Mouse (Mus musculus) CH12.LX (cell line): Measurements from ENCODE around the gene Plppr5. TPM values are rescaled to one million over a fixed set of nuclear protein-coding genes. Genes with fewer than 3 reads are reported as not detected.

Experiments used
- DNase-seq: peaks from one replicate; pipeline ENCODE4 v3.0.0-alpha.2; 2013; ENCODE audit errors: extremely low read depth
- H3K27ac ChIP-seq: 2 replicates; pipeline ENCODE4 v1.5.1; 2012; ENCODE audit warnings: low read depth, mild to moderate bottlenecking, control low read depth, moderate library complexity; ENCODE audit not compliant: insufficient read depth
- H3K27me3 ChIP-seq: replicated peaks from 2 replicates; pipeline ENCODE3; 2012; ENCODE audit warnings: inconsistent platforms
- H3K36me3 ChIP-seq, 2 experiments: replicated peaks in 1 of 2; 2 replicates each; pipeline versions ENCODE3 to v1.6.1; 2012; ENCODE audit warnings: inconsistent platforms in 1 of 2, low read length in 1 of 2, mild to moderate bottlenecking in 1 of 2, mixed read lengths in 1 of 2, moderate library complexity in 1 of 2; ENCODE audit not compliant: control insufficient read depth in 1 of 2, insufficient read depth in 1 of 2
- H3K4me1 ChIP-seq, 2 experiments: 2 replicates each; pipeline ENCODE4 v1.6.1; 2012; ENCODE audit warnings: inconsistent platforms in 1 of 2, moderate library complexity in 1 of 2; ENCODE audit not compliant: insufficient read depth in 2 of 2, control insufficient read depth in 1 of 2
- H3K4me2 ChIP-seq: 2 replicates; pipeline ENCODE4 v1.6.1; 2012; ENCODE audit warnings: low read depth, mild to moderate bottlenecking, control low read depth; ENCODE audit not compliant: poor library complexity, insufficient read depth, severe bottlenecking
- H3K4me3 ChIP-seq, 3 experiments: fragments of 150-350 bp in 1 of 3; sonication (generic) in 1 of 3; replicated peaks in 1 of 3; 2 replicates each; pipeline versions ENCODE3 to v1.5.1; 2011 to 2012; ENCODE audit warnings: low read depth in 2 of 3, low read length in 2 of 3, mild to moderate bottlenecking in 2 of 3, moderate library complexity in 2 of 3, control low read depth in 1 of 3, improper control_type of control experiment in 1 of 3, inconsistent platforms in 1 of 3, mixed read lengths in 1 of 3; ENCODE audit not compliant: poor library complexity in 1 of 3
- H3K79me2 ChIP-seq: replicated peaks from 2 replicates; pipeline ENCODE4 v1.6.1; 2012; ENCODE audit warnings: mild to moderate bottlenecking, moderate library complexity; ENCODE audit not compliant: control insufficient read depth, poor library complexity, insufficient read depth, severe bottlenecking; ENCODE audit errors: extremely low read depth
- H3K9ac ChIP-seq: 2 replicates; pipeline ENCODE4 v1.6.1; 2012; ENCODE audit warnings: low read depth, mild to moderate bottlenecking, control low read depth, moderate library complexity; ENCODE audit not compliant: insufficient read depth
- H3K9me3 ChIP-seq: replicated peaks from 2 replicates; pipeline ENCODE3; 2012; ENCODE audit warnings: low read length, inconsistent platforms, mixed read lengths
- CHD1 ChIP-seq: IDR thresholded peaks from 2 replicates; pipeline ENCODE4 v1.6.1; 2012; ENCODE audit warnings: low read depth, low read length, improper control_type of control experiment, inconsistent platforms
- CHD2 ChIP-seq: IDR thresholded peaks from 2 replicates; pipeline ENCODE4 v1.6.1; 2011; ENCODE audit warnings: low read length, improper control_type of control experiment
- CTCF ChIP-seq, 2 experiments: IDR thresholded peaks in 1 of 2; conservative IDR thresholded peaks in 1 of 2; 2 replicates each; pipeline ENCODE4 v1.5.1; 2011 to 2012; ENCODE audit warnings: low read depth in 2 of 2, low read length in 2 of 2, improper control_type of control experiment in 1 of 2, inconsistent platforms in 1 of 2, mild to moderate bottlenecking in 1 of 2, moderate library complexity in 1 of 2
- ETS1 ChIP-seq: conservative IDR thresholded peaks from 2 replicates; pipeline ENCODE4 v1.6.1; 2012; ENCODE audit warnings: low read depth, mild to moderate bottlenecking, inconsistent platforms, low read length, improper control_type of control experiment, moderate library complexity
- HCFC1 ChIP-seq: IDR thresholded peaks from 2 replicates; pipeline ENCODE4 v1.6.1; 2012; ENCODE audit warnings: low read depth, mild to moderate bottlenecking, inconsistent platforms, low read length, improper control_type of control experiment
- IRF4 ChIP-seq: IDR thresholded peaks from 2 replicates; pipeline ENCODE4 v1.6.1; 2014; ENCODE audit warnings: low read depth, mild to moderate bottlenecking, inconsistent platforms, low read length, improper control_type of control experiment
- MAFK ChIP-seq: IDR thresholded peaks from 2 replicates; pipeline ENCODE4 v1.6.1; 2011; ENCODE audit warnings: low read length, improper control_type of control experiment; ENCODE audit not compliant: insufficient replicate concordance
- MAX ChIP-seq: IDR thresholded peaks from 2 replicates; pipeline ENCODE4 v1.6.1; 2011; ENCODE audit warnings: low read length, improper control_type of control experiment
- MEF2A ChIP-seq: IDR thresholded peaks from 2 replicates; pipeline ENCODE4 v1.6.1; 2014; ENCODE audit warnings: low read depth, mild to moderate bottlenecking, inconsistent platforms, low read length, improper control_type of control experiment, borderline replicate concordance
- MXI1 ChIP-seq: IDR thresholded peaks from 2 replicates; pipeline ENCODE4 v1.6.1; 2011; ENCODE audit warnings: mild to moderate bottlenecking, low read depth, low read length, improper control_type of control experiment
- NELFE ChIP-seq: IDR thresholded peaks from 2 replicates; pipeline ENCODE4 v1.6.1; 2011; ENCODE audit warnings: low read depth, low read length, improper control_type of control experiment
- NRF1 ChIP-seq: IDR thresholded peaks from 2 replicates; pipeline ENCODE4 v1.6.1; 2014; ENCODE audit warnings: low read depth, mild to moderate bottlenecking, inconsistent platforms, low read length, improper control_type of control experiment, moderate library complexity
- POLR2A ChIP-seq: IDR thresholded peaks from 2 replicates; pipeline ENCODE4 v1.6.1; 2011; ENCODE audit warnings: low read depth, mild to moderate bottlenecking, improper control_type of control experiment, low read length
- POLR2AphosphoS2 ChIP-seq: IDR thresholded peaks from 2 replicates; pipeline ENCODE4 v1.6.1; 2011; ENCODE audit warnings: low read depth, low read length, improper control_type of control experiment
- RCOR1 ChIP-seq: conservative IDR thresholded peaks from 2 replicates; pipeline ENCODE4 v1.6.1; 2012; ENCODE audit warnings: low read depth, mild to moderate bottlenecking, inconsistent platforms, low read length, improper control_type of control experiment
- SMC3 ChIP-seq: IDR thresholded peaks from 2 replicates; pipeline ENCODE4 v1.6.1; 2011; ENCODE audit warnings: low read depth, low read length, improper control_type of control experiment
- USF2 ChIP-seq: conservative IDR thresholded peaks from 2 replicates; pipeline ENCODE4 v1.6.1; 2011; ENCODE audit warnings: low read depth, low read length, improper control_type of control experiment
- ZKSCAN1 ChIP-seq: IDR thresholded peaks from 2 replicates; pipeline ENCODE4 v1.6.1; 2012; ENCODE audit warnings: low read depth, inconsistent platforms, low read length, improper control_type of control experiment, borderline replicate concordance
- ZNF384 ChIP-seq: IDR thresholded peaks from 2 replicates; pipeline ENCODE4 v1.6.1; 2012; ENCODE audit warnings: low read depth, low read length, improper control_type of control experiment, inconsistent platforms
- dilution Hi-C: fragments of 300-500 bp; cut with MboI; formaldehyde crosslinking; loops from 2 replicates; pipeline ENCODE4 v1.14.3; 2020; ENCODE audit warnings: low sequenced_read_pairs; ENCODE audit not compliant: extremely low pct_unique_long_range_greater_than_20kb, extremely low pct_ligation_motif_present
- in situ Hi-C: fragments of 300-500 bp; cut with MboI; formaldehyde crosslinking; loops from 3 replicates; pipeline ENCODE4 v1.14.3; 2019; ENCODE audit warnings: low sequenced_read_pairs, low pct_ligation_motif_present, low pct_unique_long_range_greater_than_20kb, mixed read lengths
- polyA plus RNA-seq: library from polyadenylated mRNA; unstranded; fragments of >175 nt; gene quantifications from 2 replicates; pipeline ENCODE4 v1.2.1, GENCODE M21; 2012; ENCODE audit warnings: low read depth; ENCODE audit not compliant: insufficient read length
- total RNA-seq, 2 experiments: library from RNA; depleted of rRNA; stranded (reverse); fragments of 300-350 nt in 1 of 2; fragments of >200 nt in 1 of 2; gene quantifications; 2 replicates each; pipeline ENCODE4 v1.2.3; 2012 to 2014

Plppr5 gene
- total and polyA plus RNA-seq, 3 experiments = not detected

GRCm38 (mm10) chr3:117716534-117717280 lies 142.1 kb downstream of the Plppr5 start:
- Histone ChIP-seq H3K27ac (no peak overlapping the region), H3K36me3 (no peaks in the 10 kb centered on the region), H3K27me3 (no peaks in the 10 kb centered on the region), H3K4me3 (no peak overlapping the region), H3K9ac (no peak overlapping the region), H3K4me1 (no peaks in the 10 kb centered on the region), H3K9me3 (no peaks in the 10 kb centered on the region), H3K79me2 (no peaks in the 10 kb centered on the region), H3K4me2 (no peak overlapping the region)
- in situ Hi-C loops (no loop called here), dilution Hi-C loops (no loop called here)
- TF ChIP-seq ZNF384 (no peak), ZKSCAN1 (no peak), POLR2AphosphoS2 (no peak), POLR2A (no peak), NRF1 (no peak), CHD1 (no peak), CTCF (conservative IDR thresholded peaks at IDR 0.05 in 1 of 2, IDR thresholded peaks at IDR 0.05 in 1 of 2; ENCODE audit: low read depth in 2 of 2, low read length in 2 of 2) (no peak), IRF4 (no peak), CHD2 (no peak), MEF2A (no peak), MAX (no peak), SMC3 (no peak)
- no peak for DNase-seq

GRCm38 (mm10) chr3:117723390-117723789 lies 148.8 kb downstream of the Plppr5 start:
- no peak overlapping the region for H3K9ac ChIP-seq
- no peak for DNase-seq
- no peak overlapping the region for H3K27ac ChIP-seq
- in situ Hi-C loops = no loop called here
- no peaks in the 10 kb centered on the region for H3K27me3 ChIP-seq
- H3K79me2 ChIP-seq = no peaks in the 10 kb centered on the region
- no peak overlapping the region for H3K4me2 ChIP-seq
- no peaks in the 10 kb centered on the region for H3K9me3 ChIP-seq
- dilution Hi-C loops = no loop called here
- no peaks in the 10 kb centered on the region for H3K36me3 ChIP-seq
- TF ChIP-seq HCFC1 (no peak), MXI1 (no peak), USF2 (no peak), RCOR1 (no peak), ETS1 (no peak), MAFK (no peak), NELFE (no peak)
- no peaks in the 10 kb centered on the region for H3K4me1 ChIP-seq
- H3K4me3 ChIP-seq = no peak overlapping the region
